Mouse (Mus musculus) forebrain, embryonic 11.5 days (tissue): ENCODE measurements around the gene Noc2l. TPM values are rescaled to one million over a fixed set of nuclear protein-coding genes. Genes with fewer than 3 reads are reported as not detected.

Source experiments
- ATAC-seq: fragments of 200-750 bp; cut with Nextera tagmentation; replicated peaks from 2 replicates; pipeline ENCODE4 v1.8.0; 2017; ENCODE audit warnings: moderate TSS enrichment; ENCODE audit not compliant: low FRiP score
- DNase-seq: peaks from one replicate; pipeline ENCODE4 v3.0.0-alpha.2; 2017; ENCODE audit warnings: low spot score
- H3K27ac ChIP-seq: fragments of 300-500 bp; sonication (generic); 2 replicates; pipeline ENCODE4 v1.5.1; 2014; ENCODE audit warnings: low read depth, low read length
- H3K27me3 ChIP-seq: fragments of 300-500 bp; sonication (generic); 2 replicates; pipeline ENCODE4 v1.6.1; 2014; ENCODE audit warnings: mild to moderate bottlenecking, low read length, mixed read lengths; ENCODE audit not compliant: control insufficient read depth, insufficient read depth
- H3K36me3 ChIP-seq: fragments of 300-500 bp; sonication (generic); 2 replicates; pipeline ENCODE4 v1.6.1; 2014; ENCODE audit warnings: mild to moderate bottlenecking, low read length, moderate library complexity, mixed read lengths; ENCODE audit not compliant: control insufficient read depth, insufficient read depth
- H3K4me1 ChIP-seq: fragments of 300-500 bp; sonication (generic); replicated peaks from 2 replicates; pipeline ENCODE4 v1.6.1; 2014; ENCODE audit warnings: low read length, mixed read lengths; ENCODE audit not compliant: control insufficient read depth, insufficient read depth
- H3K4me2 ChIP-seq: fragments of 300-500 bp; sonication (generic); 2 replicates; pipeline ENCODE4 v1.6.1; 2014; ENCODE audit warnings: low read depth, mild to moderate bottlenecking, low read length, moderate library complexity, mixed read lengths; ENCODE audit not compliant: severe bottlenecking
- H3K4me3 ChIP-seq: fragments of 300-500 bp; sonication (generic); 2 replicates; pipeline ENCODE4 v1.5.1; 2014; ENCODE audit warnings: low read depth, low read length
- H3K9ac ChIP-seq: fragments of 300-500 bp; sonication (generic); 2 replicates; pipeline ENCODE4 v1.6.1; 2014; ENCODE audit warnings: low read length
- H3K9me3 ChIP-seq: fragments of 300-500 bp; sonication (generic); 2 replicates; pipeline ENCODE4 v1.6.1; 2016; ENCODE audit warnings: low read length, mixed read lengths; ENCODE audit not compliant: control insufficient read depth
- WGBS: fragments of 180-500 bp; shearing (Covaris S2); extraction: QIAGEN DNeasy Blood & Tissue Kit; methylation state at CpG from one replicate; pipeline ENCODE4 v1.1.7; 2014; 5-methylcytosine and 5-hydroxymethylcytosine counted together
- polyA plus RNA-seq: library from polyadenylated mRNA; unstranded; fragments of >200 nt; fragmentation: Nextera tagmentation; extraction: Ambion mirVana; gene quantifications from 2 replicates; pipeline ENCODE4 v1.2.1, GENCODE M21; 2014

Noc2l gene
- polyA plus RNA-seq, result 102 and 104 TPM in 2 replicates

- peak; percentile 97 for DNase-seq
- Histone ChIP-seq H3K4me2 (peak within 1 kb of the TSS; percentile 82), H3K27me3 (no peaks in the 10 kb centered on the region), H3K36me3 (peaks cover 16% of the 10 kb centered on the region; the same call in 1 of the 2 replicates), H3K4me1 (peaks cover 4% of the 10 kb centered on the region), H3K9ac (peak within 1 kb of the TSS; percentile 80), H3K9me3 (no peaks in the 10 kb centered on the region), H3K27ac (peak within 1 kb of the TSS; percentile 85), H3K4me3 (peak within 1 kb of the TSS; percentile 93)
- WGBS, result under 1% methylated on average over 84 of the region's 90 CpGs
- peak; percentile 87 for ATAC-seq
These were observed at the start of gene Noc2l for GRCm38 (mm10) chr4:156235808-156236533. Gene Noc2l (plus strand): TSS chr4:156236010.

- WGBS, result 30% methylated on average over 5 of the region's 5 CpGs
- H3K4me2 ChIP-seq, result peak overlapping the region; percentile 19; the same call in 1 of the 2 replicates
- no peaks in the 10 kb centered on the region for H3K27me3 ChIP-seq
- H3K36me3 ChIP-seq, result peaks cover 2% of the 10 kb centered on the region; the same call in 1 of the 2 replicates
- H3K9me3 ChIP-seq, result no peaks in the 10 kb centered on the region
- peak overlapping the region; percentile 90 for H3K27ac ChIP-seq
- peak overlapping the region; percentile 25 for H3K9ac ChIP-seq
- no peak for DNase-seq
- H3K4me1 ChIP-seq, result peaks cover 64% of the 10 kb centered on the region
- no peak overlapping the region for H3K4me3 ChIP-seq
- ATAC-seq, result 0 out of 2 replicates have a peak, but pooled peaks have one; percentile 1
These were observed 47.5 kb upstream of the Noc2l start for GRCm38 (mm10) chr4:156188162-156188810.

GRCm38 (mm10) chr4:156188811-156189323 is 46.9 kb upstream of the Noc2l start:
- peak; percentile 56 for ATAC-seq
- peaks cover 69% of the 10 kb centered on the region for H3K4me1 ChIP-seq
- WGBS, result 4% methylated on average over 6 of the region's 6 CpGs
- peak overlapping the region; percentile 36 for H3K9ac ChIP-seq
- peak; percentile 78 for DNase-seq
- no peak overlapping the region for H3K4me3 ChIP-seq
- H3K36me3 ChIP-seq, result peaks cover 2% of the 10 kb centered on the region; the same call in 1 of the 2 replicates
- H3K27ac ChIP-seq, result peak overlapping the region; percentile 90
- no peaks in the 10 kb centered on the region for H3K27me3 ChIP-seq
- peak overlapping the region; percentile 19; the same call in 1 of the 2 replicates for H3K4me2 ChIP-seq
- H3K9me3 ChIP-seq, result no peaks in the 10 kb centered on the region

GRCm38 (mm10) chr4:156192421-156193199 is 43.2 kb upstream of the Noc2l start:
- DNase-seq (no peak), ATAC-seq (no peak)
- H3K27me3 ChIP-seq, result no peaks in the 10 kb centered on the region
- 57% methylated on average over 8 of the region's 8 CpGs for WGBS
- H3K27ac ChIP-seq, result no peak overlapping the region
- H3K4me2 ChIP-seq, result no peak overlapping the region
- no peaks in the 10 kb centered on the region for H3K9me3 ChIP-seq
- no peak overlapping the region for H3K4me3 ChIP-seq
- H3K4me1 ChIP-seq, result peaks cover 70% of the 10 kb centered on the region
- no peaks in the 10 kb centered on the region; the same call in 1 of the 2 replicates for H3K36me3 ChIP-seq
- no peak overlapping the region for H3K9ac ChIP-seq

- Histone ChIP-seq H3K36me3 (no peaks in the 10 kb centered on the region; the same call in 1 of the 2 replicates), H3K4me2 (no peak overlapping the region), H3K27ac (no peak overlapping the region), H3K9me3 (no peaks in the 10 kb centered on the region), H3K4me1 (peaks cover 65% of the 10 kb centered on the region), H3K4me3 (no peak overlapping the region), H3K9ac (no peak overlapping the region), H3K27me3 (no peaks in the 10 kb centered on the region)
- DNase-seq, result no peak
- ATAC-seq, result no peak
- WGBS, result 25% methylated on average over 2 of the region's 2 CpGs
These were observed 42.6 kb upstream of the Noc2l start for GRCm38 (mm10) chr4:156193200-156193590.

- Histone ChIP-seq H3K27ac (no peak overlapping the region), H3K36me3 (no peaks in the 10 kb centered on the region; the same call in 1 of the 2 replicates), H3K4me1 (peaks cover 59% of the 10 kb centered on the region)
These were observed 41.9 kb upstream of the Noc2l start for GRCm38 (mm10) chr4:156193906-156194305.

GRCm38 (mm10) chr4:156194346-156194745 is 41.5 kb upstream of the Noc2l start:
- DNase-seq, result no peak
- H3K27ac ChIP-seq, result no peak overlapping the region
- H3K4me1 ChIP-seq, result peaks cover 55% of the 10 kb centered on the region
- 0 out of 2 replicates have a peak overlapping the region, but pooled peaks have one; percentile 18 for H3K4me2 ChIP-seq
- H3K4me3 ChIP-seq, result no peak overlapping the region
- no peak overlapping the region for H3K9ac ChIP-seq
- WGBS, result 32% methylated on average over 6 of the region's 6 CpGs
- H3K27me3 ChIP-seq, result no peaks in the 10 kb centered on the region
- H3K9me3 ChIP-seq, result no peaks in the 10 kb centered on the region
- ATAC-seq, result no peak
- H3K36me3 ChIP-seq, result no peaks in the 10 kb centered on the region; the same call in 1 of the 2 replicates

More at GRCm38 (mm10) chr4:156193906-156194305, 41.9 kb upstream of the Noc2l start:
- no peak overlapping the region for H3K9ac ChIP-seq
- DNase-seq (no peak), ATAC-seq (no peak)
- no peak overlapping the region for H3K4me3 ChIP-seq
- WGBS, result 68% methylated on average over 5 of the region's 5 CpGs
- no peak overlapping the region for H3K4me2 ChIP-seq
- H3K9me3 ChIP-seq, result no peaks in the 10 kb centered on the region
- no peaks in the 10 kb centered on the region for H3K27me3 ChIP-seq
